12 mouse cellular contexts compared by ENCODE assay signal in the genomic region with DNA sequence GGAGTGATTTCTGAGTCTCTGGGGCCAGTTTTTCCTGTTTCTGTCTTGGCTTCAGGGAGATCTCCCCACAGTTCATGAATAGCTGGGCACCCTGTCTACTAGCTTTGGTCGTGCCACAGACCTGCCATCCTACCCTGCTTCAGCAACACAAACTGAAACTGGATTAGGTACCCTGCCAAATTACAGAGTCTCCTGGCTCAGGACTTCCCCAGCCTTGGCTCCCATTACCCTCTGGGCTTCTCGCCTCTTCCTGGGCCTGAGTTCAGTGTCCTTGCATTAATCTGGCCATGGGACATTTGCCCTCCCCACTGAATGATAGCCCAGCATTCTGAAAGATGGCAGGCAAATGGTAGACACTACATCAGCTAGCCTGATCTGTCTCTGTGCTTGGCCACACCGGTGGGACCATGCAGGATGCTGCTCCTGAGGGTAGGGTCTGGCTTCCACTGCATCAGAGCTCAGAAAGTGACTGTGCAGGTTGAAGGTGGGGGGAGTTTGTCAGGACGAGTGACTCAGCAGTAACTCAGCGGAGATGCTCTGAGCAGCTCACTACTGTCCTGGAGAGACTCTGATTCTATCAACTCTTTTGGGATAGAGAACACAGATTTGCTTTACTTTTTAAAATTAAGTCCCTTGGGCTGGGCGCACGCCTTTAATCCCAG. TPM values are rescaled to one million over a fixed set of nuclear protein-coding genes. Genes with fewer than 3 reads are reported as not detected.
A peak's percentile ranks its signal among the peaks of the same experiment; 100 is the strongest.
DNase-seq lines count a peak whose midpoint lies in the region; ATAC-seq lines count a peak whose summit lies in the region.
"Had no signal": no experiment of that assay in that cellular context is flagged by ENCODE, and none has a peak within 500 bp of the region (broad histone marks: within the 10 kb centered on the region; RNA-seq: fewer than 3 reads in every experiment).

No protein-coding gene starts in this region.

- no peak overlapping the region for H3K27ac ChIP-seq in limb, embryonic 13.5 days
- no peak overlapping the region for H3K27ac ChIP-seq in limb, embryonic 10.5 days
- H3K27ac ChIP-seq in liver, embryonic 15.5 days (replicated peaks): peak overlapping the region; percentile 99
- H3K27ac ChIP-seq: embryonic facial prominence, embryonic 10.5 days; heart, adult 2 months; kidney, postnatal 0 days; limb, embryonic 15.5 days had no signal

- WGBS in limb, embryonic 13.5 days: 82% methylated on average over 7 of the region's 7 CpGs
- WGBS in limb, embryonic 10.5 days: 89% methylated on average over 7 of the region's 7 CpGs
- 73% methylated on average over 7 of the region's 7 CpGs for WGBS in liver, embryonic 15.5 days (ENCODE audit: insufficient replicate concordance)

- no peak overlapping the region for H3K4me2 ChIP-seq in limb, embryonic 13.5 days (replicated peaks)
- H3K4me2 ChIP-seq in liver, embryonic 15.5 days: peak overlapping the region; percentile 73
- H3K4me2 ChIP-seq: limb, embryonic 15.5 days had no signal

- peak overlapping the region; percentile 77 for H3K4me3 ChIP-seq in erythroblast, embryonic 14.5 days (replicated peaks)
- H3K4me3 ChIP-seq in limb, embryonic 13.5 days: no peak overlapping the region
- no peak overlapping the region for H3K4me3 ChIP-seq in limb, embryonic 10.5 days
- peak overlapping the region; percentile 80 for H3K4me3 ChIP-seq in liver, embryonic 15.5 days (replicated peaks)
- H3K4me3 ChIP-seq: embryonic facial prominence, embryonic 10.5 days; heart, adult 2 months; limb, embryonic 15.5 days had no signal

- 0 out of 2 replicates have a peak overlapping the region, but pooled peaks have one; percentile 31 for H3K9ac ChIP-seq in limb, embryonic 13.5 days
- peak overlapping the region; percentile 90 for H3K9ac ChIP-seq in liver, embryonic 15.5 days
- H3K9ac ChIP-seq: limb, embryonic 15.5 days had no signal

- H3K36me3 ChIP-seq in erythroblast, embryonic 14.5 days (ENCODE audit: control insufficient read depth): peaks cover 97% of the 10 kb centered on the region
- peaks cover 48% of the 10 kb centered on the region for H3K36me3 ChIP-seq in limb, embryonic 13.5 days
- H3K36me3 ChIP-seq in limb, embryonic 10.5 days: peaks cover 51% of the 10 kb centered on the region
- H3K36me3 ChIP-seq in liver, embryonic 15.5 days (replicated peaks): peaks cover 84% of the 10 kb centered on the region

- no peaks in the 10 kb centered on the region for H3K27me3 ChIP-seq in erythroblast, embryonic 14.5 days (ENCODE audit: control insufficient read depth)
- no peaks in the 10 kb centered on the region for H3K27me3 ChIP-seq in limb, embryonic 13.5 days
- no peaks in the 10 kb centered on the region for H3K27me3 ChIP-seq in limb, embryonic 10.5 days (ENCODE audit: low read depth, poor library complexity, severe bottlenecking)
- no peaks in the 10 kb centered on the region for H3K27me3 ChIP-seq in liver, embryonic 15.5 days
- H3K27me3 ChIP-seq: limb, embryonic 15.5 days had no signal

- H3K9me3 ChIP-seq in erythroblast, embryonic 14.5 days (ENCODE audit: control insufficient read depth, low read length): no peaks in the 10 kb centered on the region
- no peaks in the 10 kb centered on the region for H3K9me3 ChIP-seq in limb, embryonic 13.5 days
- H3K9me3 ChIP-seq in limb, embryonic 10.5 days (replicated peaks): no peaks in the 10 kb centered on the region
- H3K9me3 ChIP-seq in liver, embryonic 15.5 days (replicated peaks): no peaks in the 10 kb centered on the region
- H3K9me3 ChIP-seq: embryonic facial prominence, embryonic 10.5 days; limb, embryonic 15.5 days had no signal

- H3K4me1 ChIP-seq in erythroblast, embryonic 14.5 days (ENCODE audit: control insufficient read depth): peaks cover 87% of the 10 kb centered on the region
- peaks cover 16% of the 10 kb centered on the region for H3K4me1 ChIP-seq in limb, embryonic 13.5 days
- peaks cover 9% of the 10 kb centered on the region; the same call in 1 of the 2 replicates for H3K4me1 ChIP-seq in limb, embryonic 10.5 days
- H3K4me1 ChIP-seq in liver, embryonic 15.5 days (replicated peaks): peaks cover 93% of the 10 kb centered on the region

- DNase-seq in limb, embryonic 10.5 days (ENCODE audit: low spot score): no peak
- DNase-seq in cerebellum, adult 9-11 months: peak; percentile 82
- no peak for DNase-seq in testis, postnatal 10 days (ENCODE audit: low spot score)
- no peak for DNase-seq in left cerebral cortex, adult 9 months (ENCODE audit: low spot score in 2 of 2)

- ATAC-seq in erythroblast, adult 5-6 weeks (replicated peaks; ENCODE audit: low FRiP score, poor library complexity, severe bottlenecking): no peak
- no peak for ATAC-seq in limb, embryonic 13.5 days (ENCODE audit: low FRiP score, low read depth)
- ATAC-seq in liver, embryonic 15.5 days (ENCODE audit: insufficient read depth): no peak

RNA-seq across cellular contexts. Expression of a gene that starts 26.1 kb away (rescaled TPM):
- polyA plus RNA-seq in erythroblast, embryonic 14.5 days (2012): 409 and 495 TPM in 2 replicates
- total RNA-seq in erythroblast, adult 5-6 weeks (2015; ENCODE audit: low replicate concordance): 2,859 and 3,164 TPM in 2 replicates
- 5,593 and 6,096 TPM in 2 replicates for total RNA-seq in erythroblast, adult 5-6 weeks (2017; ENCODE audit: low replicate concordance)
- polyA plus RNA-seq in limb, embryonic 13.5 days (2015; fragmentation: Nextera tagmentation; extraction: Ambion mirVana): 12.0 and 14.4 TPM in 2 replicates
- 7.6 and 8.0 TPM in 2 replicates for polyA plus RNA-seq in limb, embryonic 10.5 days (2016; fragmentation: Nextera tagmentation; extraction: Ambion mirVana)
- 598 and 710 TPM in 2 replicates for polyA plus RNA-seq in liver, embryonic 15.5 days (2015; fragmentation: Nextera tagmentation; extraction: Ambion mirVana)

RNA-seq across cellular contexts. Expression of a gene that starts 49.1 kb away (rescaled TPM):
- 0.02 TPM in 1 of 2 replicates, not detected in the other for polyA plus RNA-seq in erythroblast, embryonic 14.5 days (2012)
- total RNA-seq in erythroblast, adult 5-6 weeks (2015; ENCODE audit: low replicate concordance): 4.4 and 7.7 TPM in 2 replicates
- total RNA-seq in erythroblast, adult 5-6 weeks (2017; ENCODE audit: low replicate concordance): 1.8 and 3.7 TPM in 2 replicates
- polyA plus RNA-seq in limb, embryonic 13.5 days (2015; fragmentation: Nextera tagmentation; extraction: Ambion mirVana): 1.2 and 1.4 TPM in 2 replicates
- 0.84 and 0.92 TPM in 2 replicates for polyA plus RNA-seq in limb, embryonic 10.5 days (2016; fragmentation: Nextera tagmentation; extraction: Ambion mirVana)
- 3.1 and 3.6 TPM in 2 replicates for polyA plus RNA-seq in liver, embryonic 15.5 days (2015; fragmentation: Nextera tagmentation; extraction: Ambion mirVana)

RNA-seq across cellular contexts. Expression of a gene that starts 52.3 kb away (rescaled TPM):
- polyA plus RNA-seq in erythroblast, embryonic 14.5 days (2012): 0.07 and 0.09 TPM in 2 replicates
- total RNA-seq in erythroblast, adult 5-6 weeks (2015; ENCODE audit: low replicate concordance): 36.8 and 37.3 TPM in 2 replicates
- total RNA-seq in erythroblast, adult 5-6 weeks (2017; ENCODE audit: low replicate concordance): 46.4 and 59.1 TPM in 2 replicates
- 15.8 and 18.0 TPM in 2 replicates for polyA plus RNA-seq in limb, embryonic 13.5 days (2015; fragmentation: Nextera tagmentation; extraction: Ambion mirVana)
- 13.3 and 15.9 TPM in 2 replicates for polyA plus RNA-seq in limb, embryonic 10.5 days (2016; fragmentation: Nextera tagmentation; extraction: Ambion mirVana)
- 4.5 and 5.3 TPM in 2 replicates for polyA plus RNA-seq in liver, embryonic 15.5 days (2015; fragmentation: Nextera tagmentation; extraction: Ambion mirVana)

Comparison
In these comparisons a context has a peak if more than half of its experiments do, and no peak if none do; other contexts are left out.
1. H3K4me3 ChIP-seq: peak in erythroblast, embryonic 14.5 days (single experiment) and liver, embryonic 15.5 days (single experiment); none in limb, embryonic 13.5 days (single experiment) and limb, embryonic 10.5 days (single experiment).
2. RNA of a gene that starts 26.1 kb away (polyA plus RNA-seq): 598 to 710 TPM in liver, embryonic 15.5 days and 409 to 495 TPM in erythroblast, embryonic 14.5 days; 12.0 to 14.4 TPM in limb, embryonic 13.5 days and 7.6 to 8.0 TPM in limb, embryonic 10.5 days; every median in the first group is over 10 times any median in the second.